Mouse (Mus musculus) small intestine, adult 2 months (tissue): ENCODE data around the gene Sphkap.

Experiments
- CTCF ChIP-seq: fragments of 200-500 bp; IDR thresholded peaks from 2 replicates; pipeline ENCODE4 v1.5.1; 2012; ENCODE audit warnings: low read depth, mild to moderate bottlenecking, control low read depth, inconsistent platforms, low read length, moderate library complexity, mixed read lengths; ENCODE audit not compliant: insufficient replicate concordance, insufficient read length; ENCODE audit errors: extremely low read depth
- POLR2A ChIP-seq: fragments of 200-500 bp; IDR thresholded peaks from 2 replicates; pipeline ENCODE4 v1.6.1; 2012; ENCODE audit warnings: low read depth, mild to moderate bottlenecking, control low read depth, inconsistent platforms, low read length, moderate library complexity

DNA sequence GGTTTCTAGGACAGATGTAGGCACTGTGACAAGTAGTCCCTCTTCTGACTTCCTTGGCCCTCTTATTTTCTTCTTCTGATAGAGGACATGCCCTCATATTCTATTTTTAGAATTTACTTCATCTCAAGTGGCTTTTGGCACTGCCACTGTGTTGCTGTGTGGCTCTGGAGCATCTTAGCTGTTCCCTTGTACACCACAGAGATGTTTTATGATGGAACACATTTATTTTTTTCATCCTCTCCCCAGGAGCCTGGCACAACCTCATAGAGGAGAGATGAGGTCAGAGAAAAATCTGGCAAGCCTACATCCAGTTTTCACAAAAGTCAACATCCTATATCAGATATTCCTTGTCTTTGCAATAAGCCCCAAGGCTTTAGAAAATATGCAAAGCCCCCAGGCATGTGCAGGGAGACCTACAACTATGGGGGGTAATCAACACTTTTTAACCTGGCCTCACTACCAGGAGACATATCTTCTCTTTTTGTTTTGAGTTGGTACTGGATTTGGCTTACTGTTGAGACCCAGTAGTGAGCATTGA is 183.5 kb downstream of the Sphkap start:
- TF ChIP-seq CTCF (no peak), POLR2A (no peak)
